Mouse (Mus musculus): Measurements from ENCODE around the gene Abhd14b. TPM values are rescaled to one million over a fixed set of nuclear protein-coding genes. Genes with fewer than 3 reads are reported as not detected.

Gene Abhd14b
- polyA plus RNA-seq (2012; rRNA removed), result 133 and 140 TPM in 2 replicates

- DNase-seq (ENCODE audit: low read depth), result no peak
These were observed at the start of gene Abhd14b, which contains the start of gene Abhd14a for GRCm38 (mm10) chr9:106447348-106447747. Gene Abhd14b (plus strand): TSS chr9:106447459. Gene Abhd14a (minus strand): TSS chr9:106447678.

DNA sequence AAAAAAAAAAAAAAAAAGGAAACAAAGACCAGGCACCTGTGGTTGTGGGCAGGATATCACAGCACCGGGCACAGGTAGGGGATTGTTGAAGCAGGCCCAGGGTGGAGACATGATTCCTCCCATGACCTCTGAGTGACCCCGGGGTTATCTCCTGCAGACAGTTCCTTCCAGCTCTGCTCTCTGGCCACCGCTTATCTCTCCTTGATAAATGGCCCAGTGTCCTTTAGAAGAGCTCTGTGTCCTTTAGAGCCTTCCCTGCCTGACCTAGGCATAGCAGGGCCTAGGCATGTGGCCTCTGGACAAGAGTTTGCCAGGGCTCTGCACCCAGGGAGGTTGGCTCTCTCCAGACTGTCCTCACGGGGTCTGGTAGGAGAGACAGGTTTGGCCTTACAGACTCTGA lies 49.5 kb upstream of the Abhd14b start:
- no peak for DNase-seq (ENCODE audit: low read depth)

- no peak for DNase-seq (ENCODE audit: low read depth)
These were observed 48.5 kb upstream of the Abhd14b start for GRCm38 (mm10) chr9:106398667-106399311.

GRCm38 (mm10) chr9:106399808-106400207 lies 47.5 kb upstream of the Abhd14b start:
- no peak for DNase-seq (ENCODE audit: low read depth)

- no peak for DNase-seq (ENCODE audit: low read depth)
These were observed 45.1 kb upstream of the Abhd14b start for GRCm38 (mm10) chr9:106402149-106402548.

DNA sequence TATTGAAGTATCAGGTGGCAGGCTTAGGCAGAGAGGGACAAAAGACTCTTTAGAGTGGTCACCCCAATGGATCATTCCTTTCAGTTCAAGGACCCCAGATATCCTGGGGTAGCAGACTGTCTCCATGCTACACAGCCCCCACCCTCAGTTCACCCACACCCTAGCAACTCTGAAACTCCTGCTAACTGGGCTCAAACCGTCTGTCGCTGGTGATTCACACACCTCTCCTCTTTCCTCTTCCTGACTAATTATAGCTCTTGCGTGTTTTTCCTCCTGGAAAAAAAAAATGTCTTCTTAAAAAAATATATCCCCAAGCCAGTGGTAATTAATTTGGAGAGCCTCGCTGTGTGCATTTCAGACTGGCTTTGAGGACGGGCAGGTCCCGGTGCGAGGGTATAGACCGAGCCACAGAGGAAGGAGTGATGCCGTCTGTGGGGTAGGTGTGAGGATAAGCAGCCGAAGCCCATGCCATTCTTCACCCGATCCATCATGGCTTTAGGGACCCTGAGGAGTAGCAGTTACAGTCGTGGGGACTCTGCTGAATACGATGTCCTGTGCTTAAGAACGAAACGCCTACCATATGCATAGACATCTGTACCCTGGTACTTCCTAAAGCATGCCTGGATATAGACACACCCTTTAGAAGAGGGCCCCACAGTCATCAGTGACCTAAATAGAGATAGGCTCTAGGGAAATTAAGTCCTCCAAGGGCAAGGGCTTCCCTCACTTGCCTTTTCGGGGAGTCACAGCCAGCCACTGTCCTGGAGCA lies 44.5 kb upstream of the Abhd14b start:
- DNase-seq (ENCODE audit: low read depth), result no peak

GRCm38 (mm10) chr9:106405275-106405674 lies 42.0 kb upstream of the Abhd14b start:
- no peak for DNase-seq (ENCODE audit: low read depth)

DNA sequence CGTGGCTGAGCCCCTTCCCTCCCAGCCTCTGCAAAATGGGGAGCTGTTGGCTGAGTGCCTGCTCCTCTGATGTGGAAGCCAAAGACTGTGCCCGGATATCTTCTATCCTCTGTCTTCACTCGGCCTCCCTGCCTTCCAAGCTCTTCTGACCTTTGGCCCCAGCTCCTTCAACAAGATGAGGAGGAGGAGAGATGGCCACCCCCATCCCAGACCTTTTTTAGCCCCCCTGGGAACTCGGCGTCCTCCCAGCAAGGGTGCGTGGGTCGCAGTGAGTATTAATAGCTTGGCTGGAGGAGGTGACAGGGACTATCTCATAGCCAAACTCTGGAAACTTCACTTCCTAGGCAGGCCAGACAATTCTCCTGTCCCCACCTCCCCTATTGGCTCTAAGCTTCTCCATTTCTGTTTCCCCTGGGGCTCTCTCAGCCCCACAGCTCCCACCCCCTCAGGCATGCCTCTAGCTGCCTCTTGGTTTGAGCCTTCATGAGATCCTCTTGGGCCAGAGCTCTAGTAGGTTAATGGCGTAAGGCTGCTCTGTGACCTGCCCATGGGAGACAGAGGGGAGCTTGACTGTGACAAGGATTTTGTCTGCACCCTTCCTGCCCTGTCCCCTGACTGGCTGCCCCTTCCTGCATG lies 40.7 kb upstream of the Abhd14b start:
- no peak for DNase-seq (ENCODE audit: low read depth)

GRCm38 (mm10) chr9:106409096-106409495 lies 38.2 kb upstream of the Abhd14b start:
- no peak for DNase-seq (ENCODE audit: low read depth)

DNA sequence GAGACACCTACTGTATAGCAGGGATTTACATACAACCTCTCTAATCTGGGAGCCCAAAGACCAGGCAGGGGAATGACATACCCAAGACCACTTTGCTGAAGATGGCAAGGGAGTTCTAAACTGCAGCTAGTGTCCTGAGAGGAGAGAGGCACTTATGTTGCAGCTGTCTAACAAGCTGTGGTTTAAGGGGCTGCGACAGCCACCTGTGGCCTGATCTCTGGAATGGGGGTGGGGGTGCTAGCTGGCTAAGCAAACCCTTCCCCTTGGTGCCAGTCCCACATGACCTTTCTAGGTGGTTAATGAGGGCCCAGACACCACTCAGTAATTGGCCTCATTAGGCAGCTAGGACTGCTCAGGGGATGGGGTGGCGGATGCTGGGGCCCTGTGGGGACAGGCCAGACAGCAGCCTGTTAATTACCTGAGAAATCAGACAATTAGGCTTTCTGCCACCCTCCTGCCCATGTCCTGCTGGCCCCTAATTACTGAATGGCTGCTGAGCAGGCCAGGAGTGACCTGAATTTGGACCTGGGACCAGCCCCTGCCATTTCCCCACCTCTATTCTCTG lies 37.1 kb upstream of the Abhd14b start:
- DNase-seq (ENCODE audit: low read depth), result no peak

- DNase-seq (ENCODE audit: low read depth), result no peak
These were observed 36.1 kb upstream of the Abhd14b start for GRCm38 (mm10) chr9:106411091-106411594.

DNA sequence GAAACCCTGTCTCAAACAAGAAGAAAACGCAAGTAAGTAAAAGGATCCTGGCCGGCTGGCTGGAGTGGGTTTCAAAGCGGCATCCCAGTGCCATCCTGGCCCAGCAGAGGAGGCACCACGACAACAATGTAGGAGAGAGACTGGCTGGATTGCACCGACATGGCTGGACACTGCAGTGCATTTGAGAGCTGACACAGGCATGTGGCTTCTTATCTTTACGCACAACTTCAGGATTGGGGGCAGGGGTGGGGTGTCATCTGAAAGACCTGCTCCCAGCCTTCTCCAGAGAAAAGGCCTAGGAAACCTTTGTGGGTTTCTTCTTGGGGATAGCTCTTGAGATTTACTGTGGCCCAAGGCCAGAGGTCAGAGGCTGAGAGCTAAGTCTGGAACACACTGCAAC lies 35.5 kb upstream of the Abhd14b start:
- DNase-seq (ENCODE audit: low read depth), result no peak

- DNase-seq (ENCODE audit: low read depth), result peak; percentile 90
These were observed 35.0 kb upstream of the Abhd14b start for GRCm38 (mm10) chr9:106412210-106412609.

DNA sequence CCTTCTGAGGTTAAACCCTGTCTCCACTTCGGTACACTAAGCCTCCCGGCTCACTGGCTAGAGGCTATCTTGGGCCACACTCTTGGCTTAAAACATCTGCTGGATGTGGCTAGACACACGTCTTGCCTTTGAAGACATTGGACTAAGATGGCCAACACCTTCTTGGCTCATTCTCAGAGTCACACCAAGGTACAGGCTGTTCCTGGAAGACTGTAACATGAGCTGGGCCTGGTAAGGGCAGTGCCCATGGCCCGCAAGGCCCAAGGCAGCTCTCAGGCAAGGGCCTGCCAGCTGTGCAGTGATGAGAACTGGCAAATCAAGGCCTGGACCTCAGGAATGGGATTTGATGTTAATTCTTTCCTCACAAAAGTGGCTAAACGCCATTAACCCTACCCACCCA lies 33.7 kb upstream of the Abhd14b start:
- no peak for DNase-seq (ENCODE audit: low read depth)

DNA sequence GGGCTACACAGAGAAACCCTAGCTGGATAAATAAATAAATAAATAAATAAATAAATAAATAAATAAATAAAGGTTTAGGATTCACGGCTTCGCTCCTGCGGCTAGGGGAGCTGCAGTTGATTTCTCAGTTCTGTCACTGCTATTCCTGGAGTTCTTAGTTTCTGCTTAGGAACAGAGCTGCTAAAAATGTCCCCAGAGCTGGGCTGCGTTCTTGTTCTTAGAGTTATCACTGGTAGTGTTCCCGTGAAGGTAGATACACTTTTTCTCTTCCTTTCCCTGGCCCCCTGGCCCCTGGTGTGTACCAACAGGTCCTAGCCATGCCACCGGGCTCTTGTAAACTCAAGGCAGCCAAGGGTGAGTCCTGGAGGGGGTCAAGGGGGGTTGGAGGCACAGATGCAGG lies 30.4 kb upstream of the Abhd14b start:
- no peak for DNase-seq (ENCODE audit: low read depth)

DNA sequence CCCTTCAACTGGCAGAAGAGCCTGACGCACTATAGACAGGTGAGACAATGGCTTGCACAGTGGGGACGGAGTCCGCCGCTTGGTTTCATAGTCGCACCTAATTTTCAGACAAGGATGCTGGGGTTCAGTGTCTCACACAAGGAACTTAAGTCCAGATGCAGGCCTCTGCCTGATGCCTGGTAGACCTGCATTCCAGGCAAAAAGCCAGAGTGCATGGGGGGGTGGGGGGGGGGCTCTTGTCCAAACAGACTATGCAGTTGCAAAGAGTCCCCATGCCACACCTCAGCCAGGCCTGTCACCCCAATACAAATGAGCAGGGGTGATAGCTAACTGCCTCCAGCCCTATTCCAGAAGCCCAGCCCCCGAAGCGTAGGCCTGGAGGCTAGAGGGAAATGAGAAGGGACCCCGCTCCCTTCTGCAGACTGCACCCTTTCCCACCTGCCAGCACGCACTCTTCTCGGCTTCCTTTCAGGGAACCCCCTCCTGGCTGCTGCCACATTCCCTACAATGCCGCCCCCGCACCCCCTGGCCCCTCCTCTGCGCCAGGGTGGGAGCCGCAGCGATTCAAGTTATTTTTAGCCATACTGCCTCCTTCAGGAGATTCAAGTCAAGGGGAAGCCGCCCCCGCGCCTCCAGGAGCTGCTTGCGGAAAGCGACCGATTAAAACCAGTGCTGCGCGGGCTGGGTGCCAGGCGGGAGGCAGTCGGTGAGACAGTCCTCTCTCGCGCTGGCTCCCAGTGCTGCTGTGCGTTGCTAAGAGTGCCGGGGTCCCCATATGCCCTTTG lies 29.2 kb upstream of the Abhd14b start:
- DNase-seq (ENCODE audit: low read depth), result no peak

DNA sequence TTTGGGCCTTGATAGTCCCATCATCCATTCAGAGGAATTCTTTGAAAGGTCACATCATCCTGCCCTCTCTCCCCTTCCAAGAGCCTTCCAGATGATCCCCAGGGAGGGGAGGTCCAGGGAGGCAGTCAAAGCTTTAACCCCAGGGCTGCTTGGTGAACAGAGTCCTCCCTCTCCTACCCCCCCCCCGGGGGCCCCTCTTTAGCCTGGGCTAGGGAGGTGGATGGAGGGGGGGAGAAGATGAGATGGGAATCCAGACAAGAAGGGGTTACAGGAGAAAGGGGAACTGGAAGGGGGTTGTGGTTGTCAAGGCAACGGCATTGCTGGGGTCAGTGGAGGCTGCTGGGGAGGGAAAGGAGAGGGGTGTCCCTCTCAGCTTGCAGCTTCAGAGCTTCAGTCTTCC lies 26.7 kb upstream of the Abhd14b start:
- DNase-seq (ENCODE audit: low read depth), result no peak

DNA sequence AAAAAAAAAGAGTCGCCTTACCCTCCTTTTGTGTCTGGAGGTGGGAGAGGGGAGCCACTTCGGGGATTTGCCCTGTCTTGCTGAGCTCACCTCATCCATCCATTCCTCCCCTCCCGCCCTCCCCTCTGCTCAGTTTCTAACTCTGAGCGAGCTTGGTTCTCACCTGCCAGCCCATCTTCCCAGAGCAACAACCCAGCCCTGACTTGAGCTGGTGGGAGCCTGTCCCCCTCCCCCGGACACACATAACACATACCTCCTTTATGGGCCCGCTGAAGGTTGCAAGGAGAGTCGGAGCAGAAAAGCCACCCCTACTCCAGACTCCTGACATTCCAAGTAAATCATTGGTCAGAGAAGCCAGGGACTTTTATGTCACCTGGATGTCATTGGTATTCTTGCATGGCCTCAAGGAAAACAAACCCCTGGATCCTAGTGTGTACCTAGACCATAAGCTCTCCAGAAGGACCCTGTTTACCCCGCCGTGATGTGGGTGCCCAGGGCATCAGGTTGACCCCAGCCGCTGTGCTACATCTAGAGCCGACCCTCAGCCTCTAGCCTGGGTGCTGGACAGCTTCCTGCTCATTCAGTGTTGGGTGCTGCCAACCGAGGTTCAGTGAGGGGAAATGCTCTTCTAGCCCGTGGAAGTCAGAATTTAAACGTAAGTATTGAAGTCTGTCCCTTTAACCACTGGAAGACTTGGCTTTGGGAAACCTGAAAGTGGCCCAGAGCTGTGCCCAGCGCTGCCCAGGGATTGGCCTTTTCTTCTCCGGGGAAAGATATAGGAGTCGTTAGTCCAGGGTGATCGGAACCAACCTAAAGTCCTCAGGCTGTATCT lies 26.0 kb upstream of the Abhd14b start:
- DNase-seq (ENCODE audit: low read depth), result no peak

DNA sequence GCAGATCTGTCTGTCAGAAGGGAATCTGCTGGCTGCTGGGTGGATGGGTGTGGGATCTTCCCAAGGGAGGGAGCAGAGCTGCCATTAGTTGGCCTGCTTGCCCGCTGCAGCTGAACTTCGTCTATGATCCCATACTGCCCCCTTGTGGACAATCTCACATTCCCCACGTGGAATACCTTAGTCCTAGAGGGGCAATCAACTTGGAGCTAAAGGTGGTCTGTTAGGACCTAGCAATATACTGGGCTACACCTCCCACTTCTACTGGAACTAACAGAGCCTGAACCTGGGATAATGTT lies 25.4 kb upstream of the Abhd14b start:
- DNase-seq (ENCODE audit: low read depth), result no peak

DNA sequence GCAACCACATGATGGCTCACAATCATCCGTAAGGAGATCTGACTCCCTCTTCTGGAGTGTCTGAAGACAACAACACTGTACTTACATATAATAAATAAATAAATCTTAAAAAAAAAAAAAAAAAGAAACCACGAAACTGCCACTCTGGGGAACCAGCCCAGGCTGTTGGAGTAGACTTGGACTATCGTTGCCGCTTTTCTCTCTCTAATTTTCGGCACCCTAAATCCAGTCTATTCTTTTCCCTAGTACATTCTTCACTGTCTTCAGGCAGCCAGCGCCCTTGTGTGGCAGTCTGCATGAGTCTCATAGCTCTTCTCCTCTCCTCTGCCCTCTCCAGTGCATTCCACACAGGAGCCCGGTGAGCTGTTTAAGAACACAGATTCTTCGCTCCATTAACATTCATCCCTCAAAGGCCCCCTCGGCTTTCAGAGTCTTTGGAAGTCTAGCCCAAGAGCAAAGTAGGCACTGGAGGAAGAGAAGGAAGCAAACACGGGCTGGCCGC lies 18.5 kb upstream of the Abhd14b start:
- no peak for DNase-seq (ENCODE audit: low read depth)
